Mouse (Mus musculus): Measurements from ENCODE around the gene Gsdma3. TPM values are rescaled to one million over a fixed set of nuclear protein-coding genes. Genes with fewer than 3 reads are reported as not detected.
A peak's percentile ranks its signal among the peaks of the same experiment; 100 is the strongest.

Gene Gsdma3
- polyA plus RNA-seq, 1 experiment from 2014 or later: not detected

DNA sequence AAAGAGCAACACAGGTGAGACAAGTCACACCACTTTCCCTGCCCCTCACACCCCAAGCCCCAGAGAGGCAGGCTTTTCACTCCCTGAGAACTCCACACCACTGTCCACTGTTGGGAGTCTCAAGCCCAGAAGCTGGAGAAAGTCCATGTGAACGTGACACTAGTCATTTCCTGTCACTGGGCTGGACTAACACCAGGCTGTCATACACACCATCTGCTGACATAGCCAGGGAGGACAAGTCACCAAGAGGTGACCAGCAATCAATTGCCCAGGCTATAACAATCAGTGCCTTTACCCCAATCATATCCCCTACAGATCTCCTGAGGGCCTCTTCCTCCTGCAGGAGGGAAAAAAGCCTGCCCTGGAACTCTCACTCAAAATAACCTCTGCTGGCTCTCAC, 42.0 kb upstream of the Gsdma3 start:
- no peak for ATAC-seq (ENCODE audit: insufficient number of reproducible peaks, insufficient read depth, low FRiP score, low read depth)
- Histone ChIP-seq H3K4me1 (ENCODE audit: control insufficient read depth, insufficient read depth, low read length) (peaks cover 25% of the 10 kb centered on the region), H3K9me3 (ENCODE audit: control insufficient read depth, low read depth, low read length) (no peaks in the 10 kb centered on the region), H3K9ac (replicated peaks; ENCODE audit: low read depth, low read length) (no peak overlapping the region), H3K36me3 (ENCODE audit: control insufficient read depth, insufficient read depth, low read length) (peaks cover 15% of the 10 kb centered on the region), H3K4me2 (replicated peaks; ENCODE audit: low read depth, low read length) (no peak overlapping the region), H3K27me3 (ENCODE audit: control insufficient read depth, insufficient read depth, low read length) (no peaks in the 10 kb centered on the region), H3K4me3 (ENCODE audit: low read depth, low read length) (no peak overlapping the region), H3K27ac (ENCODE audit: low read length) (no peak overlapping the region)
- 54% methylated on average over 1 of the region's 1 CpGs for WGBS

DNA sequence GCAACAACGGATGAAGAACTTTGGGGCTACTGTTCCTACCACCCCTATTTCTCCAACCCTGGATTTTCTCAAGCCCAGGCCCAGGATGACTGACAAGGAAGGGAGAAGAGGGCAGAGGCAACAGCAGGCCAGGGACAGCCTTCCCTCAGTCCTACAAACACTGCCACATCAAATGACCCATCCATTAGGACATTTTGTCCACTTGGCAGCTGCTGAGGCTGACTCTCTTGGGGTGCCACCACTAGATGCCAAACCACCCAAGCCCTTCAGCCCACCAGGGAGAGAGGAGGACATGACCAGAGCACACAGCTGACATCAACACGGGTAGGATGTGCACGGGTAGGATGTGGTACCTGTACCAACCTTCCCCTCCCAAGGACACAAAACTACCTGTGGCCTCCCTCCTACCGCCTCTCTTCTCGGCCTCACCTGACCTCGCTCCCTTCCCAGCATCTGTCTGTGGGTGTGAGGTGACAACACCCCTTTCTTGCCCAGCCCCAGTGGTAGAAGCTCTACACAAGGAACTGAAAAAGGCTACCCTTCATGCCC, 41.5 kb upstream of the Gsdma3 start:
- H3K9ac ChIP-seq (replicated peaks; ENCODE audit: low read depth, low read length): no peak overlapping the region
- no peak overlapping the region for H3K4me3 ChIP-seq (ENCODE audit: low read depth, low read length)
- peaks cover 25% of the 10 kb centered on the region for H3K4me1 ChIP-seq (ENCODE audit: control insufficient read depth, insufficient read depth, low read length)

DNA sequence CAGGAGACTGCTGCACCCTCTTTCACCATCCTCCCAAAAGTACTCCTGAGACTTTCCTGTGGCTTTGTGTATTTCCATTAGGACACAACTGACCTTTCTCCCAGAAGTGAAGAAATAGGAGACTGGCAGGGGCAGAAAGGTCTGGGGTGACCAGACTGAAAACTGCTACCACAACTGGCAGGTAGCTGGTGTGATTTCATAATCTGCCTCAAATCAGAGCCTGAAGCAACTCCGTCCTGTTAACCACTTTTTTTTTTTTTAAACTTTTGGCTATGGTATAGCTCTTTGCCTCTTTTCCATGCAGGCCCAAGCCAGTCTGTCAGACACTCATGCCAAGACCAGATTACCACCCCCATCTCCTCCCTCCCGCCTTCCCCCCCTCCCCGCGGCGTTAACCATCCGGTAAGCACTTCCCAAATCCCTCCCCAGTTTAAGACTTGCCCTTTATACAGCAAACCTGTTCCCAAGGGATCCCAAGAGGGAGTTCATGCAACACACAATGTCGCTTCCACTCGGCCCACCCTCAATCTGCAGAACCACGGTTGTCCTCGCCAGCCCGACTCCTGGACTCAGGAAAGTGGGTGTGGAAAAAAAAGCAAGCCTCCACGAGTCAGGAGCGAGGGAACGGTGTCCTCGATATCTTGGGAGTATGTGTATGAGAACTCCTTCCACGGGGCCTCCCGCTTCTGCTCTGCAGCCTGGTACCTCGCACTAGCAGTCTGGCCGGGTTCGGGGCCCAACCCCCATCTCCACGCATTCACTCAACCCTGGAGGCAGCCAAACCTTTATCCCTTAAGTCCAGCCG, 39.9 kb upstream of the Gsdma3 start:
- H3K4me2 ChIP-seq (replicated peaks; ENCODE audit: low read depth, low read length): peak overlapping the region; percentile 92
- peak; percentile 28 for ATAC-seq (ENCODE audit: insufficient number of reproducible peaks, insufficient read depth, low FRiP score, low read depth)
- 2% methylated on average over 22 of the region's 22 CpGs for WGBS
- H3K27ac ChIP-seq (ENCODE audit: low read length): peak overlapping the region; percentile 81
- H3K4me3 ChIP-seq (ENCODE audit: low read depth, low read length): peak overlapping the region; percentile 62
- no peaks in the 10 kb centered on the region for H3K9me3 ChIP-seq (ENCODE audit: control insufficient read depth, low read depth, low read length)
- peaks cover 30% of the 10 kb centered on the region for H3K4me1 ChIP-seq (ENCODE audit: control insufficient read depth, insufficient read depth, low read length)
- no peaks in the 10 kb centered on the region for H3K27me3 ChIP-seq (ENCODE audit: control insufficient read depth, insufficient read depth, low read length)
- peaks cover 15% of the 10 kb centered on the region for H3K36me3 ChIP-seq (ENCODE audit: control insufficient read depth, insufficient read depth, low read length)
- H3K9ac ChIP-seq (replicated peaks; ENCODE audit: low read depth, low read length): peak overlapping the region; percentile 60

More for the DNA sequence above, 41.5 kb upstream of the Gsdma3 start:
- H3K4me2 ChIP-seq (replicated peaks; ENCODE audit: low read depth, low read length): no peak overlapping the region
- no peak for ATAC-seq (ENCODE audit: insufficient number of reproducible peaks, insufficient read depth, low FRiP score, low read depth)
- WGBS: 89% methylated on average over 6 of the region's 6 CpGs
- H3K9me3 ChIP-seq (ENCODE audit: control insufficient read depth, low read depth, low read length): no peaks in the 10 kb centered on the region
- no peaks in the 10 kb centered on the region for H3K27me3 ChIP-seq (ENCODE audit: control insufficient read depth, insufficient read depth, low read length)
- H3K27ac ChIP-seq (ENCODE audit: low read length): no peak overlapping the region
- peaks cover 15% of the 10 kb centered on the region for H3K36me3 ChIP-seq (ENCODE audit: control insufficient read depth, insufficient read depth, low read length)

DNA sequence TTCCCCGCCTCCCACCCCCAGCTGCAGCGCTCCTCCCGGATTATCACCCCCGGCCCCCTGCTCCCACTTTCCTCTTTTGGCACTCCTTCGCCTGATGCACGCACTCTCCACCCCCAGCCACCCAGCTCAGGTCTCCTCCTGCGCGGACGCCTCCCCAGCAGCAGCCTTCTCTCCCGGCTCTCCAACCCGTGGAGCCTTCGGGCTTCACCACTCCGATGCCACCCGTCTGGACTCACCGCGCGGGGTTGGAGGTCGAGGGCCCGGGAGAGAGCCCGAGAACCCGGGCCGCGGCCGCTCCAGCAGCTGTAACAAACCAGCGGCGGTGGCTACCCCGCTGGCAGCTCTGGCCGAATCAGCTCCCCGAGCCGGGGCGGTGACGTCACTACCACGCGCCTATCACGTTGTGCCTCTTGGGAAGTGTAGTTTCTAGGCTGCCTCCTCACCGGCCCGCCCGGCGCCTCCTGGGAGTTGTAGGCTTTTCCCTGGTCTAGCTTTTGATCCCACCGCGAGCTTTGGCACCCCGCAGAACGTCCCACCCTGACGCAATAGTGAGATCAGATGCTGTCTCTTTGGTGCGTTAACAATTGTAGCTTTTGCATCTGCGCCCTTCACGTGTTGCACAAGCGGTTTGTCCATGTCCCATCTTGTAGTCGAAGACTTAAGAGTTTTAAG, 39.1 kb upstream of the Gsdma3 start, which contains the start of gene Ormdl3:
Gene Ormdl3, minus strand, starts transcription at position 477 of the 672 bp plus-strand sequence.
- peak within 1 kb of the TSS; percentile 62 for H3K4me3 ChIP-seq (ENCODE audit: low read depth, low read length)
- H3K9ac ChIP-seq (replicated peaks; ENCODE audit: low read depth, low read length): peak within 1 kb of the TSS; percentile 60
- ATAC-seq (ENCODE audit: insufficient number of reproducible peaks, insufficient read depth, low FRiP score, low read depth): peak; percentile 89
- H3K27me3 ChIP-seq (ENCODE audit: control insufficient read depth, insufficient read depth, low read length): no peaks in the 10 kb centered on the region
- H3K4me1 ChIP-seq (ENCODE audit: control insufficient read depth, insufficient read depth, low read length): peaks cover 36% of the 10 kb centered on the region
- peak within 1 kb of the TSS; percentile 92 for H3K4me2 ChIP-seq (replicated peaks; ENCODE audit: low read depth, low read length)
- H3K27ac ChIP-seq (ENCODE audit: low read length): peak within 1 kb of the TSS; percentile 81
- under 1% methylated on average over 49 of the region's 49 CpGs for WGBS
- H3K36me3 ChIP-seq (ENCODE audit: control insufficient read depth, insufficient read depth, low read length): peaks cover 11% of the 10 kb centered on the region
- no peaks in the 10 kb centered on the region for H3K9me3 ChIP-seq (ENCODE audit: control insufficient read depth, low read depth, low read length)

DNA sequence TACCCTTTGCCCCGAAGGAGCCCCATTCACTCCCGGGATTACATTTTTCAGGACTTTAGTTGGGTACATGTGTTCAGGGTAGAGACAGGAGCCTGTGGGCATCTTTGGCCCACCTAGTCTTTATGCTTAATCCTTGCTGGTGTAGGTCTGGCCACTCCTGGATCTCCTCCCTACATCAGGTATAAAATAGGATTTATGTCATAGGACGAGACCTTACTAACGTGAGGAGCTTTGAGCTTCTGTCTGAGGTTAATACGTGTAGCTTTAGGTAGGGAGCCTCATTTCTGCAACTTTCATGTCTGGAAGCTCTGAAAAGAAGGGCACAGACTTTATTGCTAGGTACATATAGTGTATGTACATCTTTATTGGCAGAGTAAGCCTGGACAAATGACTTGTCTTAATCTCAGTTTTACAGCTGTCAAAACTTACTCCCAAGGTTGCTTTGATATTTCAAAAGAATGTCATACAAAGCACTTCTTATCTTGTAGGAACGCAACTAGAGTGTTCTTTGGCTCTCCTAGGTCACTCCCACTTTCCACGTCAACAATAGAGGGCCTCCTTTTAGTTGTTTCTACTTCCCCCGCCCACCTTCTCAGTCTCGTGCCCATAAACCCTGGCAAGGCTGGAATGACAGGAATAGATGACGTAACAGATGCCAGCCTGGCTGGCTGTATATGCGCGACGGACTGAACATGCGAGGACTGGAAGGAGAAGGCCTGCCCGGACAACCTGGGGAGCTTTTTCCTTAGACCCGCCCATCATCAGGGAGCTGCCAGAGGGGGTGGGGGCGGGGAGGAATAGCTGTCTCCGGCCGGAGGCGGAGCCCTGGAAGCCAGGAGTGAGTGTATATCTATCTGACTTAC, 38.2 kb upstream of the Gsdma3 start:
- Histone ChIP-seq H3K4me3 (ENCODE audit: low read depth, low read length) (peak overlapping the region; percentile 62), H3K4me1 (ENCODE audit: control insufficient read depth, insufficient read depth, low read length) (peaks cover 36% of the 10 kb centered on the region), H3K36me3 (ENCODE audit: control insufficient read depth, insufficient read depth, low read length) (peaks cover 2% of the 10 kb centered on the region; the same call in 1 of the 2 replicates), H3K27ac (ENCODE audit: low read length) (peak overlapping the region; percentile 80), H3K9ac (replicated peaks; ENCODE audit: low read depth, low read length) (0 out of 2 replicates have a peak overlapping the region, but pooled peaks have one; percentile 60), H3K27me3 (ENCODE audit: control insufficient read depth, insufficient read depth, low read length) (no peaks in the 10 kb centered on the region), H3K4me2 (replicated peaks; ENCODE audit: low read depth, low read length) (peak overlapping the region; percentile 92), H3K9me3 (ENCODE audit: control insufficient read depth, low read depth, low read length) (no peaks in the 10 kb centered on the region)
- WGBS: 6% methylated on average over 20 of the region's 20 CpGs
- ATAC-seq (ENCODE audit: insufficient number of reproducible peaks, insufficient read depth, low FRiP score, low read depth): peak; percentile 64

DNA sequence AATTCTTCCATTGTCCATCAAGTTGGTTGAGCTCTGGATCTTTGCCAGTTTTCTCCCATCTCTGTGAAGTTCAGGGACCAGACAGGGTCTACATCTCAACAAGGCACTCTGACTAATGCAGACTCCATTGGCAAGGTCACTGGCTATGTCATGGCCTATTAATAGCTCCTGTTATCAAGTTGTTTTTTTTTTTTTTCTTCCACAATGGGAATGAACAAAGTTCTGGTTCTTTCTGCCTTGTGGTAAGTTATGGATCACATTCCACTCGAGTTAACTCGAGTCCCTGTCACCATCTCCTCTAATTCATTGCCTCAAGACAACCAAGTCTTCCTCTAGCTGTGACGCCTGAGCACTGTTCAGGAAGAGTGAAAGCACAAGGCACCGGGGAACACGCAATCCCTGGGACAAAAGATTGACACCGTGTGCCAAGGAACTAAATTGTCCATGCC, 37.3 kb upstream of the Gsdma3 start:
- H3K4me1 ChIP-seq (ENCODE audit: control insufficient read depth, insufficient read depth, low read length): peaks cover 36% of the 10 kb centered on the region
- H3K9me3 ChIP-seq (ENCODE audit: control insufficient read depth, low read depth, low read length): no peaks in the 10 kb centered on the region
- peak overlapping the region; percentile 36; the same call in 1 of the 2 replicates for H3K27ac ChIP-seq (ENCODE audit: low read length)
- H3K4me2 ChIP-seq (replicated peaks; ENCODE audit: low read depth, low read length): peak overlapping the region; percentile 92
- H3K9ac ChIP-seq (replicated peaks; ENCODE audit: low read depth, low read length): no peak overlapping the region
- no peaks in the 10 kb centered on the region for H3K27me3 ChIP-seq (ENCODE audit: control insufficient read depth, insufficient read depth, low read length)
- WGBS: 60% methylated on average over 6 of the region's 6 CpGs
- no peak overlapping the region for H3K4me3 ChIP-seq (ENCODE audit: low read depth, low read length)
- H3K36me3 ChIP-seq (ENCODE audit: control insufficient read depth, insufficient read depth, low read length): no peaks in the 10 kb centered on the region
- no peak for ATAC-seq (ENCODE audit: insufficient number of reproducible peaks, insufficient read depth, low FRiP score, low read depth)

DNA sequence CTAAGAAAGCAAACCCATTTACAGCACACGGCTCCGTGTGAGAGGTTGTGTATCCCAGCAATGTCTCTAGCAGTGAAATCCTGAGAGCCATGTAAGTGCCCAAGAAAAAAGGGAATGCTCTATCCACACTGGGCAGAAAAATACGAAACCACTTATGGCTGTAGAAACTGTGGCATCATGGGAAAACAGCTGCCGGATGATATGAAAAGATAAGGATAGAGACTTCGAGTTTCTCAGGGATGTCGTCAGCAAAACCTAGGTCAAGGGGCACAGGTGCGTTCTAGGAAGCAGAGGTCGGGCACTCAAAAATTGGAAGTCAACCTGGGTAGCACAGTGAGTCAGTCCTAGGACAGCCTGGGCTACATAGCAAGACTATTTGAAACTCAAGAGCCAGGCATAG, 36.9 kb upstream of the Gsdma3 start:
- Histone ChIP-seq H3K4me1 (ENCODE audit: control insufficient read depth, insufficient read depth, low read length) (peaks cover 36% of the 10 kb centered on the region), H3K36me3 (ENCODE audit: control insufficient read depth, insufficient read depth, low read length) (no peaks in the 10 kb centered on the region), H3K9me3 (ENCODE audit: control insufficient read depth, low read depth, low read length) (no peaks in the 10 kb centered on the region), H3K27me3 (ENCODE audit: control insufficient read depth, insufficient read depth, low read length) (no peaks in the 10 kb centered on the region), H3K9ac (replicated peaks; ENCODE audit: low read depth, low read length) (no peak overlapping the region), H3K4me3 (ENCODE audit: low read depth, low read length) (no peak overlapping the region), H3K27ac (ENCODE audit: low read length) (0 out of 2 replicates have a peak overlapping the region, but pooled peaks have one; percentile 36), H3K4me2 (replicated peaks; ENCODE audit: low read depth, low read length) (no peak overlapping the region)
- 81% methylated on average over 8 of the region's 8 CpGs for WGBS
- ATAC-seq (ENCODE audit: insufficient number of reproducible peaks, insufficient read depth, low FRiP score, low read depth): no peak
